Mouse (Mus musculus) kidney, adult 2 months (tissue): ENCODE results near the gene Larp1b. TPM values are rescaled to one million over a fixed set of nuclear protein-coding genes. Genes with fewer than 3 reads are reported as not detected.
A peak's percentile ranks its signal among the peaks of the same experiment; 100 is the strongest.

Source experiments
- DNase-seq: peaks from one replicate; pipeline ENCODE4 v3.0.0; 2021
- H3K27ac ChIP-seq: fragments of 200-500 bp; 2 replicates; pipeline ENCODE4 v1.5.1; 2012; ENCODE audit warnings: low read depth, low read length, control low read depth, inconsistent platforms; ENCODE audit not compliant: insufficient read depth
- H3K27me3 ChIP-seq: fragments of 200-500 bp; replicated peaks from 2 replicates; pipeline ENCODE4 v1.6.1; 2012; ENCODE audit warnings: mild to moderate bottlenecking, moderate library complexity, low read length, inconsistent platforms; ENCODE audit not compliant: control insufficient read depth, insufficient read depth
- H3K36me3 ChIP-seq: fragments of 200-500 bp; 2 replicates; pipeline ENCODE4 v1.6.1; 2012; ENCODE audit warnings: mild to moderate bottlenecking, moderate library complexity, low read length, inconsistent platforms; ENCODE audit not compliant: control insufficient read depth, insufficient read depth
- H3K4me1 ChIP-seq: fragments of 200-500 bp; 2 replicates; pipeline ENCODE4 v1.6.1; 2011; ENCODE audit warnings: low read length; ENCODE audit not compliant: control insufficient read depth, insufficient read depth
- H3K4me3 ChIP-seq: fragments of 200-500 bp; 2 replicates; pipeline ENCODE4 v1.5.1; 2011; ENCODE audit warnings: mild to moderate bottlenecking, low read depth, low read length, control low read depth; ENCODE audit not compliant: insufficient read depth
- CTCF ChIP-seq: fragments of 200-500 bp; conservative IDR thresholded peaks from 2 replicates; pipeline ENCODE4 v1.5.1; 2011; ENCODE audit warnings: low read depth, mild to moderate bottlenecking, control low read depth, low read length, moderate library complexity, mixed read lengths; ENCODE audit not compliant: insufficient read depth, insufficient read length
- POLR2A ChIP-seq: fragments of 200-500 bp; IDR thresholded peaks from one replicate; pipeline ENCODE4 v1.6.1; 2011; ENCODE audit warnings: low read depth, low read length, control low read depth
- WGBS: fragments of 180-500 bp; shearing (Covaris S2); methylation state at CpG from one replicate; pipeline ENCODE4 v1.1.7; 2018; 5-methylcytosine and 5-hydroxymethylcytosine counted together
- polyA plus RNA-seq: library from polyadenylated mRNA; depleted of rRNA; stranded (reverse); fragments of >200 nt; gene quantifications from 2 replicates; pipeline ENCODE4 v1.2.3, GENCODE M21; 2012

Gene Larp1b
- polyA plus RNA-seq, 1 experiment: 15.6 TPM

DNA sequence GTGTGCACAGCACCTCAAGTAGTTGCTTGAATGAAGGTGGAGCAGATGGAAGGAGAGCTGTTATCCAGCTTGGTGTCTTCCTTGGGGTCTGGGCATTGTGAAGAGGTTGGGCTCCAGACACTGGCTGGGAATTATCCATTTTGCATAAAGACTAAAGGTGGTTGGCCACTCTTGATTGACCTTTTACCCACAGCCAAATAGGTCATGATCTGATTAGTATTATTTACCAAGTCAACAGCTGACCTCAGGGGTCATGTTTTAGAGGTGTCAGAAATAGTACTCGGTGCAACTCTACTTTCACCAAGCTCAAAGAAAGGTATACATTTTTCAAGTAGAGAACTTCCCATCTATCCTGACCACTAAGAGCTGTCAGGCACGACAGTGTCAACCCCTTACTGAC, 115.7 kb downstream of the Larp1b start:
- 55% methylated on average over 2 of the region's 2 CpGs for WGBS

DNA sequence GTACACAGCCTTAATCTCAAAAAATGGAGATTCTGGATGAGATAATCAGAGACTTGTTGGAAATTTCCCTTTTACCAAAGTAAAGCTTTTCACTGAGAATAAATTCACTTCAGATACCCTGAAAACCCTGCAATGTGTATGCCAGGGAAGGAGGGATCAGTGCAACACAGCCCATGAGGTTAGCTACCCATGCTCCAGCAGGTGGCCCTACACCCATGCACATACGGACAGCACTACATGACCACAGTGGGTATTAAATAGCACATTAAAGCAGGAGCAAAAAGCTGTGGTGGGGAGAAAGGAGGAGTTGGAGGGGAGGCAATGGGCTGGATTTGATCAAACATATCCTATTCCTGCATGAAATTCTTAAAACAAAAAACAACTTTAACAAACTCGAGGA, 120.9 kb downstream of the Larp1b start:
- H3K27me3 ChIP-seq: no peaks in the 10 kb centered on the region
- H3K27ac ChIP-seq: no peak overlapping the region
- H3K4me3 ChIP-seq: no peak overlapping the region
- 59% methylated on average over 2 of the region's 2 CpGs for WGBS
- peak; percentile 21 for DNase-seq
- H3K36me3 ChIP-seq: no peaks in the 10 kb centered on the region
- H3K4me1 ChIP-seq: peaks cover 9% of the 10 kb centered on the region; the same call in 1 of the 2 replicates
- TF ChIP-seq POLR2A (no peak), CTCF (peak; percentile 56)

More for the DNA sequence above, 115.7 kb downstream of the Larp1b start:
- Histone ChIP-seq H3K36me3 (no peaks in the 10 kb centered on the region), H3K27ac (no peak overlapping the region), H3K27me3 (no peaks in the 10 kb centered on the region), H3K4me3 (no peak overlapping the region), H3K4me1 (0 out of 2 replicates have a peak, but pooled peaks cover 2% of the 10 kb centered on the region)
- DNase-seq: no peak
- TF ChIP-seq CTCF (no peak), POLR2A (no peak)

DNA sequence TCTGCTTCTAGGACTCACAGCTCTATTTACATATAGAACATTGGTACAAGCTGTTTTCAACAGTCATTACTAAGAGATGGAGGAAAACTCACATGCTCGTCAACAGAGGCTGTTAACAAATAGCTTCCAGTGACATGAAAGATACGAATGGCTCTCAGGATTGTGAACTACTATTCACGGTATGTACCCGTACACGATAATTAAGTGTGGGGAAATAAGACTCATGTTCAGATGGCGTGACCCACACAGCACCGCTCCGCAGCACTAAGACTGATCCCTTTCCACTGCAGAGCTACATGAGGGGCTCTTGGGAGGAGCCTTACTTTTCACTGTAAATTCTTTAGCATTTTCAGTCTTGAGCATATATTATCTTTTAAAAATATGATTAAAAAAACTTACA, 125.7 kb downstream of the Larp1b start:
- Histone ChIP-seq H3K36me3 (no peaks in the 10 kb centered on the region), H3K27me3 (no peaks in the 10 kb centered on the region), H3K4me3 (no peak overlapping the region), H3K4me1 (peaks cover 8% of the 10 kb centered on the region; the same call in 1 of the 2 replicates), H3K27ac (no peak overlapping the region)
- 65% methylated on average over 8 of the region's 8 CpGs for WGBS
- no peak for TF ChIP-seq CTCF
- no peak for TF ChIP-seq POLR2A
- no peak for DNase-seq

DNA sequence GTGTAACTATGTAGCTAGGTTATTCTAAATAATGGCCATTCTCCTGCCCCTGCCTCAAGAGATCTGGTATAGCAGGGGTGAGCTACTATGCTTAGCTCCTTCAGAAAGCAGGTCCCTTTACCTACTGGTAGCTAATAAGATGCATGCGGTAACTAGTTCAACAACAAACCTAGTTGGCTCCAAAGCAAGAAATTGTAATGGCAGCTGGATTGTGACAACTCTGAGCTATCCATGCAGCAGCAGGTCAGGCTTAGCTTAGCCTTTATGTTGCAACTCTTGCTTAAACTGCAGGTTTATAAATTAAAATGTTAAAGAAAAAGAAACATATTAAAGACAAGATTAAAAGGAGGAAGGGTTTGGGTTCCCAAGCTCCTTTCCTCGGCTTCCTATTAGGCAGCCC, 129.0 kb downstream of the Larp1b start:
- no peak for DNase-seq
- 92% methylated on average over 2 of the region's 2 CpGs for WGBS
- H3K27me3 ChIP-seq: no peaks in the 10 kb centered on the region
- no peak overlapping the region for H3K27ac ChIP-seq
- TF ChIP-seq POLR2A (no peak), CTCF (no peak)
- H3K36me3 ChIP-seq: no peaks in the 10 kb centered on the region
- peaks cover under 1% of the 10 kb centered on the region; the same call in 1 of the 2 replicates for H3K4me1 ChIP-seq
- no peak overlapping the region for H3K4me3 ChIP-seq

DNA sequence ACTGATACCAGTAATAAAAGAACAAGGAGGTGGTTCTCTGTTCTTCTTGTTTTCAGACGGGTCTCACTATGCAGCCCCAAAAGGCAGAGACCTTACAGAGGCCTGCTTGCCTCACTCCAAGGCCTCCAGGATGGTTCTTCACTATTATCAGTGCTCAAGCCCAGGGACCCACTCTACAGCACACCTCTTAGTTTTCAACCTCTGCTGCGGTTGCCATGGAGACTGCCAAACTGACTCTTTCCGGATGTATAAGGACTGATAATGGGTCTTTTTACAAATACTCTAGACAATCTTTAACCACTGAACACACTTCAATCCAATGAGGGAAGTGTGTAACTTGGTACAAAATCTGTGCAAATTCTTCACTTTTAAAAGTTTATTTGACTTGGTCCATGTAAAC, 131.1 kb downstream of the Larp1b start:
- no peak overlapping the region for H3K27ac ChIP-seq
- TF ChIP-seq CTCF: no peak
- TF ChIP-seq POLR2A: no peak
- WGBS: 42% methylated on average over 3 of the region's 3 CpGs
- no peak for DNase-seq
- no peak overlapping the region for H3K4me3 ChIP-seq
- H3K4me1 ChIP-seq: no peaks in the 10 kb centered on the region
- H3K36me3 ChIP-seq: no peaks in the 10 kb centered on the region
- no peaks in the 10 kb centered on the region for H3K27me3 ChIP-seq

DNA sequence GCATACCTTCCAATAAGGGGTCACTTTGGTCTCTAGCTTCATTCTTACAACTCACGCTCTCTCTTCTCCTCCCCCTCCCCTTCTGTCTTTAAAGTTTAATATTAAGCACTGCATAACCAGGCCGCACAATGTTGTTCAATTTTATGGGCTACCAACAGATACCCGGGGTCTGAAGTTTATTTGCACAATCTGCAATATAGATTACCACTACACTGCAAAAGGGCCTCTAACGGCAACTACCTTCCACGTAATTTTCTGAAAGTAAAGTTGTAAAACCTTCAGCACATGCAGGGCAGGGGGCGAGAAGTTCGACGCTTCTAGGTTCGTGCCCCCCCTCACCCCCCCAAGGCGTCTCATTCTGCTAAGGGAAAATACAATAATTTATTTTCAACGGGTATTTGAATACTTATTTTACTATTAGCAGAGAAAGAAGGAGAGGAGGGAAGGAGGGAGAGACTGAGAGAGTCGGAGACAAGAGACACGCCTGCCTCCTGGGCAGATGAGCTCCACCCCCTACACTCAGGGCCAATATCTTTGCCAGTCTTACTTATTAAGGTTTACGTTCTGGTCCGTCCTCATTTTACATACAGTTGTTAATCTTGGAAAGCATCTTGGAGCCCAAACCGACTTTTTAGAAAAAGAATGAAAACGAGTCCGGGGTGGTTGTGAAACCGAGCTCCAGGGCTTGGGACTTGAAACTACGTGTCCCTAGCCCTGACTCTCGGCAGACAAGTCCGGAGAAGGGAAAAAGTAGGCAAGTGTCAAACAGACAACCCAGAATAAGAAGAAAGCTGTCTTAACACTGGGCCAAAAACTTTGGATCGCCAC, 132.1 kb downstream of the Larp1b start:
- H3K4me1 ChIP-seq: no peaks in the 10 kb centered on the region
- no peaks in the 10 kb centered on the region for H3K36me3 ChIP-seq
- TF ChIP-seq CTCF (no peak), POLR2A (no peak)
- no peak overlapping the region for H3K27ac ChIP-seq
- no peaks in the 10 kb centered on the region for H3K27me3 ChIP-seq
- DNase-seq: peak; percentile 52
- peak overlapping the region; percentile 66 for H3K4me3 ChIP-seq
- 3% methylated on average over 23 of the region's 23 CpGs for WGBS

DNA sequence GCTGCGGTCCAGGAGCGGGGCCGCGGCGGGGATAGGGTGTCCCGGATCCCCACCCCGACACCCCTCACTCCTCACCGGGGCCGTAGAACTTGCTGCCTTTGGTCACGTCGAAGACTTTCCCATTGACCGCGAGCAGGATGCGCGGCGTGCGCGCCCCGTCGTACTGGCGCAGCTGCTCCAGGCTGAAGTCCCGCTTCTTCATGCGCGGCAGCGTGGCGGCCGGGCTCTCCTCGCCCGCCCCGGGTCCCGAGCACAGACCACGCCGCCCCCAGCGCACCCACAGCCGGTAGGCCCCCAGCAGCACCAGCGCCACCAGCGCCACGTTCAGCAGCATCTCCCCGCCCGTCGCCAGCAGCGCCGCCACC, 132.9 kb downstream of the Larp1b start:
- Histone ChIP-seq H3K27me3 (no peaks in the 10 kb centered on the region), H3K27ac (no peak overlapping the region)

More for the DNA sequence above, 132.9 kb downstream of the Larp1b start:
- H3K36me3 ChIP-seq: no peaks in the 10 kb centered on the region
- peak overlapping the region; percentile 66 for H3K4me3 ChIP-seq
- no peak for DNase-seq
- WGBS: under 1% methylated on average over 43 of the region's 43 CpGs
- TF ChIP-seq CTCF (no peak), POLR2A (no peak)
- no peaks in the 10 kb centered on the region for H3K4me1 ChIP-seq
